Mouse (Mus musculus) activated CD4-positive, CD25-positive, alpha-beta regulatory T cell, adult 4 months (primary cell): ENCODE results near the gene Hspa1l. TPM values are rescaled to one million over a fixed set of nuclear protein-coding genes. Genes with fewer than 3 reads are reported as not detected.
A peak's percentile ranks its signal among the peaks of the same experiment; 100 is the strongest.
"Not testable (repeated sequence)": the region's sequence is repeated elsewhere in the genome, so short reads cannot be mapped to it uniquely, and the experiment has no call there.

Source experiments
- ATAC-seq: one replicate; pipeline ENCODE4 v1.8.0; 2017
- polyA plus RNA-seq, 2 experiments: library from polyadenylated mRNA; unstranded; fragments of 100-300 nt; shearing (Covaris generic); gene quantifications; one replicate each; pipeline ENCODE4 v1.2.1; 2017

Gene Hspa1l
- under 1 TPM in 1 of 2 experiments, not detected in 1; 0.46 TPM for polyA plus RNA-seq

DNA sequence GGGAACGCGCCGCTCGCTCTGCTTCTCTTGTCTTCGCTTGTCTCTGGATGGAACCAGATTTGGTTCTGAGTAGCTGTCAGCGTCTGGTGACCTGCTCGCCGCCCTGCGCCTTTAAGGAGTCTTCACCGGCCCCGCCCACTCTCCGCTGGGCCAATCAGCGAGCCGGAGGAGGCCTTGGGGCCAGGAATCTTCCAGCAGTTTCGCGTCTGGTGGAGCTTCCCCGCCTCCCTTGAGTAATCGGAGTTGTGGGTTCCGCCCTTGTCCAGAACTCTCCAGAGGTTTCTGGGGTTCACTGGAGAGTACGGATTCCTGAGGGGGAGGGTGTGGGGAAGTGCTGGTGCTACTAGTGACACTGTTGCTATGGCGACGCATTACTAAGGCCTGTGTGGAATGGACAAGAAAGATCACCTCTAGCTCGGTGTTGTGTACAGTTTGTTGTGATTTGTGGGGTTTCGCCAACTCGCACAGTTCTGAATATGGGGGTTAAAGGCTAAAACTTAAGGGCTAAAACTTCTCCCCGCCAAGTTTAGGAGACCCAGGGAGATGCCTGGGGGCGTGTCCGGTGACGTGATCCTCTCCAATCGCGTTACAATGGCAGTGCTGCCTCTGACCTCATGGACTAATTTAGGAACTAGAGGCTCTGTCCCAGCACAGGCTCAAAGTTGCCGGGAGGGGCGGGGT, at the start of gene Hspa1l, which contains the start of gene Hspa1a:
Gene Hspa1l (plus strand): TSS at position 635 of the 681 bp plus-strand sequence.
Gene Hspa1a (minus strand): TSS at position 88 of the 681 bp plus-strand sequence.
- peak; percentile 95 for ATAC-seq

- ATAC-seq = no peak
Measured at GRCm38 (mm10) chr17:34922939-34923338, 49.6 kb upstream of the Hspa1l start.

- ATAC-seq = no peak
Measured at GRCm38 (mm10) chr17:34924258-34924657, 48.2 kb upstream of the Hspa1l start.

- ATAC-seq = no peak
Measured at GRCm38 (mm10) chr17:34927306-34928019, 45.0 kb upstream of the Hspa1l start.

DNA sequence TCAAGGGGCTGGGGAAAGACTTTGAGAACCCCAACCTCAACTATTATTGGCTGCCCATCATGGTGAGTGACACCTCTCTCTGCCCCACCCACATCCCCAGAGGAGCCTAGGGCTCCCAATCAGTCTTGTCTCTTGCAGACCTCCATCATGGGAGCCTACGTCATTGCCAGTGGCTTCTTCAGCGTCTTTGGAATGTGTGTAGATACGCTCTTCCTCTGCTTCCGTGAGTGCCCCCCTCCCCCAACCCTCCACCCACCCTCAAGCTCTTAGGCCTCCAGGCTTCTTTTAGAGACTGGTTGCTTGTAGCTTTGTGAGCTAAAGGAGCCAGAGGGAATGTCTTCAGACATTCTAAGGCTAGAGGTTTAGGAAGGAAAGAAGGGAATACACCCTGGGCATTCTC, 43.7 kb upstream of the Hspa1l start:
- ATAC-seq = no peak

GRCm38 (mm10) chr17:34931061-34931734, 41.3 kb upstream of the Hspa1l start, which contains the start of gene Neu1:
TSS of gene Neu1 (plus strand) at chr17:34931253.
- peak; percentile 91 for ATAC-seq

DNA sequence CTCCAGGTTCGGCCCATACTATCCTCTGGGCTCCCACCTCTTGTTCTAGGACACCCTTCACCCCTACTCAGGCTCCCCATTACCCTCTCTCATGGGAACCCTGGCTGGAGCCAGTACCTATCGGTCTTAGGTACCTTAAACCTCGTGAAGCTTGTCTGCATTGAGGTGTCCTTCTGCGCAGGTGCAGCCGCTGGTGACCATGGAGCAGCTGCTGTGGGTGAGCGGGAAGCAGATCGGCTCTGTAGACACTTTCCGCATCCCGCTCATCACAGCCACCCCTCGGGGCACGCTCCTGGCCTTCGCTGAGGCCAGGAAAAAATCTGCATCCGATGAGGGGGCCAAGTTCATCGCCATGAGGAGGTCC, 40.8 kb upstream of the Hspa1l start:
- ATAC-seq = peak; percentile 17

DNA sequence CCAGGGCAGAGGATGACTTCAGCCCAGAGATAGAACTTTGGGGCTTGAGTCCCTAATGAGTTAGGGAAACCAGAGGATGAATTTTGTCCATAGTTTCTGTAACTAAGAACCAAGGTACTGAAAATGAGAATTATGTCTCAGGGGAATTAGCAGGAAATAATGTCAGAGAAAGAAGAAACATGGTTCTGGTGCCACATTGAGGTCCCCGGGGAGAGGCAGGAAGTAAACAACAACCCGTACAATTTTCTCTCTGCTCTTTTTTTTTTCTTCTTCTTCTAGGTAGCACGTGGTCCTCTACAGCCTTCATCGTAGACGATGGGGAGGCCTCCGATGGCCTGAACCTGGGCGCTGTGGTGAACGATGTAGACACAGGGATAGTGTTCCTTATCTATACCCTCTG, 40.2 kb upstream of the Hspa1l start:
- ATAC-seq = peak; percentile 20

GRCm38 (mm10) chr17:34934031-34934430, 38.5 kb upstream of the Hspa1l start:
- ATAC-seq = no peak

- no peak for ATAC-seq
Measured at GRCm38 (mm10) chr17:34934830-34935229, 37.7 kb upstream of the Hspa1l start.

GRCm38 (mm10) chr17:34937960-34938505, 34.5 kb upstream of the Hspa1l start:
- no peak for ATAC-seq

- ATAC-seq = no peak
Measured at GRCm38 (mm10) chr17:34941344-34942041, 31.0 kb upstream of the Hspa1l start.

- no peak for ATAC-seq
Measured at GRCm38 (mm10) chr17:34943128-34943815, 29.2 kb upstream of the Hspa1l start.

DNA sequence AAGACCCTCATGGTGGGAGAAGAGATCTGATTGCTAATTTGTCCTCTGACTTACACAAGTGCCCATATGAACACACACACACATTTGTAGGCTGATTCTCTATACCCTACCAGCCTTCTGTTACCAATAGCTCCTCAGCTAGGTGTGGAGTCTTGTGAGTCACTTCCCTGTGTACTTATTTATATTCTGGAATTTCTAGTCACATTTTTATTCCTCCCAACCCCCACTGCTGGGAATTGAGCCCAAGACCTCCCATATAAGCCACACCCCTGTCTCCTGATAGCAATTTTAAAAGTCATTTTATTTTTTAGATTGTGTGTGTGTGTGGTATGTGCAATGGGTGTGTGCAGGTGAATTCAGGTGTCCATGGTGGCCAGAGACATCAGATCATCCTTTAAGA, 28.1 kb upstream of the Hspa1l start:
- ATAC-seq = no peak

GRCm38 (mm10) chr17:34946486-34947140, 25.9 kb upstream of the Hspa1l start:
- no peak for ATAC-seq

DNA sequence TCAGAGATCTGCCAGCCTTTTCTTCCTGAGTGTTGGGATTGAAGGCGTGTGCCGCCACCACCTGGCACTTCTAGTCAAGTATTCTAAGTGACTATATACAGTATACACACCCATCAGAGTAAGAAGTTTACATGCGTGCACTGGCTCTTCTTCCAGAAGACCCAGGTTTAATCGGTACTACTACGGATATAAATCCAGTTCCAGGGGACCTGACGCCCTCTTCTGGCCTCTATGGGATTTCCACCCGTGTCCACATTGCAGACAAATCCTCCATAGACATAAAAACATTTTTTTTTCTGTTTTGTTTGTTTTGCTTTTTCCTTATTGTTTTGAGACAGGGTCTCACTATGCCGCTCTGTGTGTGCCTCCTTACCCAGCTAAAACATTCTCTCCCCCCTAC, 24.9 kb upstream of the Hspa1l start:
- no peak for ATAC-seq

- ATAC-seq = not testable (repeated sequence)
Measured at GRCm38 (mm10) chr17:34948721-34949552, 23.6 kb upstream of the Hspa1l start.

- no peak for ATAC-seq
Measured at GRCm38 (mm10) chr17:34949553-34949969, 22.9 kb upstream of the Hspa1l start.

GRCm38 (mm10) chr17:34950514-34951455, 21.7 kb upstream of the Hspa1l start:
- no peak for ATAC-seq
